In genomic region chr7:55998997-55999396, GRCm38 (mm10) we compare ENCODE assay signal across 18 mouse cellular contexts. TPM values are rescaled to one million over a fixed set of nuclear protein-coding genes. Genes with fewer than 3 reads are reported as not detected.
DNase-seq lines count a peak whose midpoint lies in the region; ATAC-seq and TF ChIP-seq lines count a peak whose summit lies in the region.
"Had no signal": no experiment of that assay in that cellular context is flagged by ENCODE, and none has a peak within 500 bp of the region (broad histone marks: within the 10 kb centered on the region; RNA-seq: fewer than 3 reads in every experiment).

No protein-coding gene starts in this region.

- TF ChIP-seq CTCF in layer of hippocampus, adult 2 months (conservative IDR thresholded peaks at IDR 0.05), result no peak
- no peak for TF ChIP-seq CTCF in liver, postnatal 0 days (IDR thresholded peaks at IDR 0.05; ENCODE audit: low read depth)

- no peak for DNase-seq in forebrain, embryonic 10.5 days (ENCODE audit: extremely low spot score, low spot score)
- DNase-seq in layer of hippocampus, adult 2 months (ENCODE audit: low spot score in 2 of 2), result no peak
- DNase-seq in layer of hippocampus, adult 18-20 months (ENCODE audit: low spot score in 2 of 2), result no peak
- peak; percentile 95 for DNase-seq in R1 (ENCODE audit: low read depth, low spot score)
- DNase-seq in liver, postnatal 0 days, result no peak
- DNase-seq in right cerebral cortex, postnatal 25 days, result no peak
- DNase-seq in kidney, postnatal 10 days, result no peak
- DNase-seq: adrenal gland, postnatal 25 days; cerebellum, adult 18-20 months; gastrocnemius, postnatal 14 days; layer of hippocampus, postnatal 36 days; lung, postnatal 36 days; thymus, postnatal 25 days had no signal

- no peak for TF ChIP-seq EP300 in liver, postnatal 0 days (IDR thresholded peaks at IDR 0.05; ENCODE audit: low read depth)

- H3K4me2 ChIP-seq in forebrain, embryonic 16.5 days (ENCODE audit: low read length), result no peak overlapping the region
- no peak overlapping the region for H3K4me2 ChIP-seq in liver, postnatal 0 days (ENCODE audit: low read depth, low read length)
- H3K4me2 ChIP-seq: forebrain, embryonic 12.5 days; hindbrain, embryonic 15.5 days; limb, embryonic 13.5 days had no signal

- H3K9me3 ChIP-seq in forebrain, embryonic 10.5 days, result no peaks in the 10 kb centered on the region
- H3K9me3 ChIP-seq in forebrain, embryonic 16.5 days (ENCODE audit: control insufficient read depth, low read length), result no peaks in the 10 kb centered on the region
- H3K9me3 ChIP-seq in liver, postnatal 0 days (ENCODE audit: low read length), result no peaks in the 10 kb centered on the region
- H3K9me3 ChIP-seq: forebrain, embryonic 12.5 days; hindbrain, embryonic 15.5 days; limb, embryonic 13.5 days had no signal

- no peaks in the 10 kb centered on the region for H3K36me3 ChIP-seq in forebrain, embryonic 10.5 days (replicated peaks)
- no peaks in the 10 kb centered on the region for H3K36me3 ChIP-seq in forebrain, embryonic 16.5 days (ENCODE audit: control insufficient read depth, insufficient read depth)
- 0 out of 2 replicates have a peak, but pooled peaks cover 3% of the 10 kb centered on the region for H3K36me3 ChIP-seq in liver, postnatal 0 days (replicated peaks; ENCODE audit: insufficient read depth, low read length)
- H3K36me3 ChIP-seq: forebrain, embryonic 12.5 days; hindbrain, embryonic 15.5 days; limb, embryonic 13.5 days had no signal

- H3K4me1 ChIP-seq in forebrain, embryonic 10.5 days, result peaks cover 16% of the 10 kb centered on the region
- H3K4me1 ChIP-seq in forebrain, embryonic 16.5 days (replicated peaks; ENCODE audit: control insufficient read depth, insufficient read depth, low read length), result peaks cover 2% of the 10 kb centered on the region; the same call in 1 of the 2 replicates
- H3K4me1 ChIP-seq in liver, postnatal 0 days (ENCODE audit: insufficient read depth), result no peaks in the 10 kb centered on the region
- H3K4me1 ChIP-seq: hindbrain, embryonic 15.5 days; limb, embryonic 13.5 days had no signal

- H3K4me3 ChIP-seq in forebrain, embryonic 10.5 days, result no peak overlapping the region
- H3K4me3 ChIP-seq in forebrain, embryonic 16.5 days (replicated peaks; ENCODE audit: low read length), result no peak overlapping the region
- H3K4me3 ChIP-seq in layer of hippocampus, adult 2 months, result no peak overlapping the region
- H3K4me3 ChIP-seq in liver, postnatal 0 days (ENCODE audit: low read depth, low read length), result no peak overlapping the region
- H3K4me3 ChIP-seq: forebrain, embryonic 12.5 days; hindbrain, embryonic 15.5 days; limb, embryonic 13.5 days had no signal

- H3K27me3 ChIP-seq in forebrain, embryonic 10.5 days (ENCODE audit: poor library complexity, severe bottlenecking), result no peaks in the 10 kb centered on the region
- no peaks in the 10 kb centered on the region for H3K27me3 ChIP-seq in forebrain, embryonic 16.5 days (replicated peaks; ENCODE audit: control insufficient read depth, insufficient read depth, low read length)
- no peaks in the 10 kb centered on the region for H3K27me3 ChIP-seq in liver, postnatal 0 days (ENCODE audit: insufficient read depth, low read length)
- H3K27me3 ChIP-seq: forebrain, embryonic 12.5 days; hindbrain, embryonic 15.5 days; limb, embryonic 13.5 days had no signal

- peak overlapping the region; percentile 65 for H3K27ac ChIP-seq in forebrain, embryonic 10.5 days
- H3K27ac ChIP-seq in forebrain, embryonic 16.5 days (ENCODE audit: low read length), result no peak overlapping the region
- peak overlapping the region; percentile 81 for H3K27ac ChIP-seq in layer of hippocampus, adult 2 months
- H3K27ac ChIP-seq in liver, postnatal 0 days (ENCODE audit: low read depth), result no peak overlapping the region
- H3K27ac ChIP-seq: forebrain, embryonic 12.5 days; hindbrain, embryonic 15.5 days; kidney, postnatal 0 days; limb, embryonic 13.5 days had no signal

- ATAC-seq in forebrain, embryonic 16.5 days, result no peak
- peak; percentile 29; the same call in 1 of the 2 replicates for ATAC-seq in liver, postnatal 0 days

- 3% methylated on average over 2 of the region's 4 CpGs for WGBS in forebrain, embryonic 10.5 days
- 0% methylated on average over 2 of the region's 4 CpGs for WGBS in forebrain, embryonic 16.5 days
- 37% methylated on average over 3 of the region's 4 CpGs for WGBS in liver, postnatal 0 days (ENCODE audit: insufficient replicate concordance)

- no peak overlapping the region for H3K9ac ChIP-seq in forebrain, embryonic 16.5 days (replicated peaks; ENCODE audit: low read depth, low read length)
- H3K9ac ChIP-seq in liver, postnatal 0 days (replicated peaks), result no peak overlapping the region
- H3K9ac ChIP-seq: forebrain, embryonic 12.5 days; hindbrain, embryonic 15.5 days; limb, embryonic 13.5 days had no signal

RNA-seq across cellular contexts. Expression of gene Nipa1, which starts 20.8 kb away (rescaled TPM):
- 6.4 and 6.5 TPM in 2 replicates for polyA plus RNA-seq in forebrain, embryonic 10.5 days (2016; fragmentation: Nextera tagmentation; extraction: Ambion mirVana)
- 25.0 and 25.3 TPM in 2 replicates for polyA plus RNA-seq in forebrain, embryonic 16.5 days (2015; fragmentation: Nextera tagmentation; extraction: Ambion mirVana)
- total RNA-seq in layer of hippocampus, adult 2 months (2021), result 10 to 100 TPM; 56.6 to 59.1 TPM
- 10 to 100 TPM; 57.1 to 59.4 TPM for total RNA-seq in layer of hippocampus, adult 18-20 months (2021)
- polyA plus RNA-seq in liver, postnatal 0 days (2015; fragmentation: Nextera tagmentation; extraction: Ambion mirVana), result 3.8 and 4.5 TPM in 2 replicates

RNA-seq across cellular contexts. Expression of gene Nipa2, which starts 36.7 kb away (rescaled TPM):
- polyA plus RNA-seq in forebrain, embryonic 10.5 days (2016; fragmentation: Nextera tagmentation; extraction: Ambion mirVana), result 39.5 and 42.9 TPM in 2 replicates
- polyA plus RNA-seq in forebrain, embryonic 16.5 days (2015; fragmentation: Nextera tagmentation; extraction: Ambion mirVana), result 33.2 and 39.3 TPM in 2 replicates
- 10 to 100 TPM; 44.3 to 49.9 TPM for total RNA-seq in layer of hippocampus, adult 2 months (2021)
- 10 to 100 TPM; 41.7 to 44.4 TPM for total RNA-seq in layer of hippocampus, adult 18-20 months (2021)
- 22.7 and 23.9 TPM in 2 replicates for polyA plus RNA-seq in liver, postnatal 0 days (2015; fragmentation: Nextera tagmentation; extraction: Ambion mirVana)

RNA-seq across cellular contexts. Expression of gene Herc2, which starts 51.0 kb away (rescaled TPM):
- 19.0 and 19.8 TPM in 2 replicates for polyA plus RNA-seq in forebrain, embryonic 10.5 days (2016; fragmentation: Nextera tagmentation; extraction: Ambion mirVana)
- polyA plus RNA-seq in forebrain, embryonic 16.5 days (2015; fragmentation: Nextera tagmentation; extraction: Ambion mirVana), result 52.7 and 56.2 TPM in 2 replicates
- total RNA-seq in layer of hippocampus, adult 2 months (2021), result 100 to 1,000 TPM; 136 to 146 TPM
- 100 to 1,000 TPM; 122 to 136 TPM for total RNA-seq in layer of hippocampus, adult 18-20 months (2021)
- polyA plus RNA-seq in liver, postnatal 0 days (2015; fragmentation: Nextera tagmentation; extraction: Ambion mirVana), result 7.1 and 8.8 TPM in 2 replicates

Comparison
In these comparisons a context has a peak if more than half of its experiments do, and no peak if none do; other contexts are left out.
1. H3K27ac ChIP-seq: peak in forebrain, embryonic 10.5 days (single experiment) and layer of hippocampus, adult 2 months (single experiment); none in forebrain, embryonic 16.5 days (single experiment) and liver, postnatal 0 days (single experiment).